Mouse (Mus musculus) adrenal gland, adult 10 weeks (tissue): ENCODE data around the gene Scap. TPM values are rescaled to one million over a fixed set of nuclear protein-coding genes. Genes with fewer than 3 reads are reported as not detected.

Experiments used
- polyA plus RNA-seq: library from polyadenylated mRNA; stranded (reverse); fragments of 350-450 nt; fragmentation: Illumina TruSeq; extraction: RNeasy Lipid Tissue Mini Kit (QIAGEN cat#74804); gene quantifications from one replicate; pipeline ENCODE4 v1.2.3, GENCODE M21; 2014; ENCODE audit warnings: low read depth, low replicate concordance

Gene Scap
- polyA plus RNA-seq: 2.0 TPM

GRCm38 (mm10) chr9:110333135-110333895, at the start of gene Scap:
TSS of gene Scap (plus strand) at chr9:110333288.

GRCm38 (mm10) chr9:110304969-110305651, 28.0 kb upstream of the Scap start, which contains the start of gene Elp6:
TSS of gene Elp6 (plus strand) at chr9:110305173.

GRCm38 (mm10) chr9:110408099-110408773, 75.1 kb downstream of the Scap start, which contains the start of gene Ptpn23:
TSS of gene Ptpn23 (minus strand) at chr9:110408213.

GRCm38 (mm10) chr9:110419511-110420112, 86.5 kb downstream of the Scap start, which contains the start of gene Ngp:
TSS of gene Ngp (plus strand) at chr9:110419747.

Other genes with a start within 250 kb of the Scap start
- 70.5 TPM for gene Smarcc1, start 215.6 kb upstream of the Scap start, polyA plus RNA-seq
- 32.7 TPM for gene Dhx30, start 215.5 kb upstream of the Scap start, polyA plus RNA-seq
- 7.2 TPM for gene Cspg5, start 89.5 kb upstream of the Scap start, polyA plus RNA-seq
- gene Elp6, start 28.1 kb upstream of the Scap start, polyA plus RNA-seq: 1.9 TPM
- gene Ptpn23, start 74.9 kb downstream of the Scap start, polyA plus RNA-seq: 1.6 TPM
- not detected for gene Ngp, start 86.5 kb downstream of the Scap start, polyA plus RNA-seq
- 3.5 TPM for gene Klhl18, start 143.4 kb downstream of the Scap start, polyA plus RNA-seq
- gene Kif9, start 143.7 kb downstream of the Scap start, polyA plus RNA-seq: 1.0 TPM
- 94.4 TPM for gene Setd2, start 199.3 kb downstream of the Scap start, polyA plus RNA-seq